Mouse (Mus musculus) olfactory bulb, adult 2 months (tissue): ENCODE results near the gene Zmym6.

Source experiments
- CTCF ChIP-seq: fragments of 200-500 bp; IDR thresholded peaks from 2 replicates; pipeline ENCODE4 v1.5.1; 2012; ENCODE audit warnings: low read depth, mild to moderate bottlenecking, low read length, moderate library complexity; ENCODE audit not compliant: insufficient read depth
- POLR2A ChIP-seq: fragments of 200-500 bp; IDR thresholded peaks from 2 replicates; pipeline ENCODE4 v1.6.1; 2012; ENCODE audit warnings: mild to moderate bottlenecking, low read depth, low read length, moderate library complexity; ENCODE audit not compliant: insufficient read depth

DNA sequence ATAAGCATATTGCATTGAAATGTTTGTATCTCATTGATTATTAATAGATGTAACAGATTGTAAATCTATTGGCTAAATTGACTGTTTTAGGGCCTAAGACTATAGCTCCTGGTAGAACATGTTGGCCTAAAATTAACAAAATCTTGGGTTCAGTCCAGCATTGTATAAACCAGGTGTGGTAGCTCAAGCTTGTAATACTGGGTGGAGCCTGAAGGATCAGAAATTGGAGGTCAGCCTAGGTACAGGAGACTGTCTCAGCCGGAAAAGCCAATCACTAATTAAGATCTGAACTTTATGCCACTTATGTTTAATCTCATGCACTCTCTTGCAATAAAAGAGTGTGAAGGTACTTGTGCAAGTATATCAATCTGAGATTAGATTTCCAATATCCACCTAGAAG is 8.6 kb downstream of the Zmym6 start:
- TF ChIP-seq CTCF (no peak), POLR2A (no peak)
